Mouse (Mus musculus): Measurements from ENCODE around the gene Nudcd3. TPM values are rescaled to one million over a fixed set of nuclear protein-coding genes. Genes with fewer than 3 reads are reported as not detected.

The Nudcd3 gene
- total and polyA plus RNA-seq, 2 experiments from 2014 or later, result 29.2 to 37.8 TPM

DNA sequence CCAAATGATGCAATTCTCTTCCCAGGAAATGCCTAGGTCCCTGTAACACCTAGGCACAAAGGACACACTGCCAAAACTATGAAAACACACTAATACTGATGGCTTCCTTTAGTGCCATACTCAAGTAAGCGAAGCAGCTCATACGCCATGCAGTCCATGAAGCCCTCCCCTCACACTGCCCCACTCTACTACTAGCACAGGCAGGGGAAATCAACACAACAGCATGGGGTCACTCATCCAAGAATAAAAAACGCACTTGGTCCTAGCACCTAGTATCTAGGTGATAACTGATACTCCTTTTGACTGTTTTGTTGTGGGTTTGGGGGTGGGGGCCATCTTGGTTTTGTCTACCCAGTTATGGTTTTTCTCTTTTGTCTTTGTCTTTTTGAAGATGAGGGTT, 12.8 kb downstream of the Nudcd3 start:
- ATAC-seq (ENCODE audit: insufficient read depth, low read depth) (no peak), DNase-seq (ENCODE audit: low spot score) (no peak)

DNA sequence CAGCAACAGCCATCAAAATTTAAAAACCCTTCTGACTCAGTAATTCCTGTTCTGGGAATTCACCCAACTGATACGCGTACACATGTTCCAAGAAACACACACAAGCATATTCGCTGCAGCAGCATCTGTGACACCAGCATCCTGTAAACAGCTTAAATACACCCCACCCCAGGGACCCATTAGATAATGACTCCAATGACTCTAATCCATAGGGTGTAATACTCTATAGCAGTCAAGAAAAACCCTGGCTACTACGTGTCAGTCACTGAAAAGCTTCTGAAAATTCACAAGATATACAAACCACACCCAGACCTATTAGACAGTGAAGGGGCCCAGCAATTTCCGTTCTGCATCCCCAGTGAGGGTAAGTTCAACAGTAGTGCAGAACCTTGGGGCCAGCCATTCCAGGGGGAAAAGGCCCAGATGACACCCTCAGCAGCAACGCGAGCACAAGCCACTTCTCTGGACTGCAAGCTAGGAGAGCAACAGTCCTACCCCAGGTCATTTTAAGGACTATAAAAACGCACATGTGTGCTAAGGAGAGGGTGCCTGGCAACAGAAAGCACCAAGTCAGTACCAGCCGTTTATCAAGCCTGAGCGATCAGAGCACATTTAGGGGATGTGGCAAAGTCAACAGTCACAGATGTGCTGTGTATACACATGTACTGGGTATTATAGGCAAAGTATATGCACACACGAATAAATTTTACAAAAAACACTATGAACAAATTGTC, 15.8 kb downstream of the Nudcd3 start:
- H3K9ac ChIP-seq (replicated peaks; ENCODE audit: low read depth, low read length), result no peak overlapping the region
- DNase-seq (ENCODE audit: low spot score) (no peak), ATAC-seq (ENCODE audit: insufficient read depth, low read depth) (no peak)
- no peak overlapping the region for H3K4me3 ChIP-seq (ENCODE audit: low read depth, low read length)
- H3K27me3 ChIP-seq (ENCODE audit: control insufficient read depth, insufficient read depth, low read length), result no peaks in the 10 kb centered on the region
- no peak overlapping the region; the same call in 1 of the 2 replicates for H3K4me2 ChIP-seq (ENCODE audit: low read depth, low read length)
- no peaks in the 10 kb centered on the region for H3K9me3 ChIP-seq (replicated peaks; ENCODE audit: control insufficient read depth, low read length)
- TF ChIP-seq CTCF (IDR thresholded peaks at IDR 0.05; ENCODE audit: low read depth) (no peak), EP300 (IDR thresholded peaks at IDR 0.05; ENCODE audit: low read depth) (no peak)
- 52% methylated on average over 11 of the region's 11 CpGs for WGBS
- no peaks in the 10 kb centered on the region for H3K36me3 ChIP-seq (replicated peaks; ENCODE audit: control insufficient read depth, insufficient read depth, low read length)
- H3K4me1 ChIP-seq (ENCODE audit: control insufficient read depth, insufficient read depth), result peaks cover 14% of the 10 kb centered on the region; the same call in 1 of the 2 replicates
- H3K27ac ChIP-seq (ENCODE audit: low read depth), result 0 out of 2 replicates have a peak overlapping the region, but pooled peaks have one; percentile 38

More for the DNA sequence above, 12.8 kb downstream of the Nudcd3 start:
- no peak overlapping the region for H3K27ac ChIP-seq (ENCODE audit: low read depth)
- no peaks in the 10 kb centered on the region for H3K27me3 ChIP-seq (ENCODE audit: control insufficient read depth, insufficient read depth, low read length)
- no peaks in the 10 kb centered on the region for H3K9me3 ChIP-seq (replicated peaks; ENCODE audit: control insufficient read depth, low read length)
- no peak overlapping the region for H3K4me2 ChIP-seq (ENCODE audit: low read depth, low read length)
- no peak overlapping the region for H3K4me3 ChIP-seq (ENCODE audit: low read depth, low read length)
- H3K36me3 ChIP-seq (replicated peaks; ENCODE audit: control insufficient read depth, insufficient read depth, low read length), result peaks cover 15% of the 10 kb centered on the region
- peaks cover 10% of the 10 kb centered on the region; the same call in 1 of the 2 replicates for H3K4me1 ChIP-seq (ENCODE audit: control insufficient read depth, insufficient read depth)
- 78% methylated on average over 3 of the region's 3 CpGs for WGBS
- TF ChIP-seq CTCF (IDR thresholded peaks at IDR 0.05; ENCODE audit: low read depth) (no peak), EP300 (IDR thresholded peaks at IDR 0.05; ENCODE audit: low read depth) (no peak)
- H3K9ac ChIP-seq (replicated peaks; ENCODE audit: low read depth, low read length), result no peak overlapping the region

DNA sequence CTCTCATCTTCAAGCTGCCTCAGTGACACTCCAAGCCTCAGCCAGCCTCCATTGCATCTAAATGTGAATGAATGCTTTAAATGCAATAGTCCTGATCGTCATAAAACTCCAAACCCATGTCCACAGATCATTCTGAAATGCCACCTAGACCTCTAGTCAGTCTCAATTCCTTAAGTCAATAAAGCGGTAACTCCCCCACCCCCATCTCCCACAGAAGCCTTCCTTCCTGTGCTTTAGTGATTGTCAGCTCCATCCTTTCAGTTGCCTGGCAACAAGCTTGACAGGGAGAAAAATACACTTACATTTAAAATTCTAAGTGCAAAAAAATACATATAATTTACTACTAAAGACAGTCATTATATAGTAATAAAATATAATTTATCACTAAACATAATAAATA, 17.0 kb downstream of the Nudcd3 start:
- no peaks in the 10 kb centered on the region for H3K27me3 ChIP-seq (ENCODE audit: control insufficient read depth, insufficient read depth, low read length)
- WGBS, result 64% methylated on average over 2 of the region's 2 CpGs
- H3K4me3 ChIP-seq (ENCODE audit: low read depth, low read length), result no peak overlapping the region
- DNase-seq (ENCODE audit: low spot score), result no peak
- no peaks in the 10 kb centered on the region for H3K36me3 ChIP-seq (replicated peaks; ENCODE audit: control insufficient read depth, insufficient read depth, low read length)
- H3K4me1 ChIP-seq (ENCODE audit: control insufficient read depth, insufficient read depth), result peaks cover 23% of the 10 kb centered on the region
- H3K9me3 ChIP-seq (replicated peaks; ENCODE audit: control insufficient read depth, low read length), result no peaks in the 10 kb centered on the region
- no peak for ATAC-seq (ENCODE audit: insufficient read depth, low read depth)
- H3K27ac ChIP-seq (ENCODE audit: low read depth), result no peak overlapping the region
- H3K9ac ChIP-seq (replicated peaks; ENCODE audit: low read depth, low read length), result no peak overlapping the region
- TF ChIP-seq CTCF (IDR thresholded peaks at IDR 0.05; ENCODE audit: low read depth) (no peak), EP300 (IDR thresholded peaks at IDR 0.05; ENCODE audit: low read depth) (no peak)
- H3K4me2 ChIP-seq (ENCODE audit: low read depth, low read length), result no peak overlapping the region

DNA sequence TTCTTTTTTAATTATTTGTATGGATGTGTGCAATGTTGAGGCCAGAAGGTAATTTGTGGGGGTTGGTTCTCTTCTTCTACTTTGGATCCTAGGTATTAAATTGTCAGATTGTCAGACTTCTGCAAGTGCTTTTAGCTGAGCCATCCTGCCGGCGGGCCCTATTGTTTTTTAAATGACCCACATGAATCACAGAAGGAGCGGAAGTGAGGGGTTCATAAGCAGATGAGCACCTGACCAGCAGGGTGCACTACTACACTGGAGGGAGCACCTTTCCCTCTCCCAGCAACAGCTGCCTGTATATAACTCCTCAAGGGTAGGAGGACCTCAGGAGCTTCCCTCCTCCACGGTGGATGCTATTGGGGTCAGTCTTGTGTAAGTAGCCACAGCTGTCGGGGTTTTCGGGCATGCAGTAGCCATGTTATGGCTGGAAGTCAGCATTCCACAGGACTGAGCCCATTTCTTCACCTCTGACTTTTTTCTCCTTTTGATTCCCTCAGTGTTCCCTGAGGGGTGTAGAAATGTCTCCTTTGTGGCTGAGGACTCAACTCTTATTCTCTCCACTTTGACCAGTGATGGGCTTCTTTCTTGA, 19.3 kb downstream of the Nudcd3 start:
- H3K4me3 ChIP-seq (ENCODE audit: low read depth, low read length), result no peak overlapping the region
- H3K9ac ChIP-seq (replicated peaks; ENCODE audit: low read depth, low read length), result no peak overlapping the region
- H3K4me1 ChIP-seq (ENCODE audit: control insufficient read depth, insufficient read depth), result peaks cover 31% of the 10 kb centered on the region
- H3K36me3 ChIP-seq (replicated peaks; ENCODE audit: control insufficient read depth, insufficient read depth, low read length), result no peaks in the 10 kb centered on the region
- ATAC-seq (ENCODE audit: insufficient read depth, low read depth) (no peak), DNase-seq (ENCODE audit: low spot score) (no peak)
- no peak for TF ChIP-seq CTCF (IDR thresholded peaks at IDR 0.05; ENCODE audit: low read depth)
- no peak for TF ChIP-seq EP300 (IDR thresholded peaks at IDR 0.05; ENCODE audit: low read depth)
- no peaks in the 10 kb centered on the region for H3K9me3 ChIP-seq (replicated peaks; ENCODE audit: control insufficient read depth, low read length)
- WGBS, result 64% methylated on average over 6 of the region's 6 CpGs
- no peak overlapping the region for H3K4me2 ChIP-seq (ENCODE audit: low read depth, low read length)
- H3K27ac ChIP-seq (ENCODE audit: low read depth), result no peak overlapping the region
- H3K27me3 ChIP-seq (ENCODE audit: control insufficient read depth, insufficient read depth, low read length), result no peaks in the 10 kb centered on the region

- TF ChIP-seq CTCF (IDR thresholded peaks at IDR 0.05; ENCODE audit: low read depth) (no peak), EP300 (IDR thresholded peaks at IDR 0.05; ENCODE audit: low read depth) (no peak)
- Histone ChIP-seq H3K4me3 (ENCODE audit: low read depth, low read length) (no peak overlapping the region), H3K9me3 (replicated peaks; ENCODE audit: control insufficient read depth, low read length) (no peaks in the 10 kb centered on the region), H3K4me1 (ENCODE audit: control insufficient read depth, insufficient read depth) (peaks cover 38% of the 10 kb centered on the region), H3K27ac (ENCODE audit: low read depth) (peak overlapping the region; percentile 67), H3K4me2 (ENCODE audit: low read depth, low read length) (no peak overlapping the region), H3K9ac (replicated peaks; ENCODE audit: low read depth, low read length) (no peak overlapping the region), H3K36me3 (replicated peaks; ENCODE audit: control insufficient read depth, insufficient read depth, low read length) (no peaks in the 10 kb centered on the region), H3K27me3 (ENCODE audit: control insufficient read depth, insufficient read depth, low read length) (no peaks in the 10 kb centered on the region)
- 35% methylated on average over 8 of the region's 8 CpGs for WGBS
- DNase-seq (ENCODE audit: low spot score) (no peak), ATAC-seq (ENCODE audit: insufficient read depth, low read depth) (no peak; the same call in 1 of the 2 replicates)
Measured at GRCm38 (mm10) chr11:6179194-6179593, 21.0 kb downstream of the Nudcd3 start.

All from heart, postnatal 0 days (tissue).